Mouse (Mus musculus): Measurements from ENCODE around the gene Gm6803. TPM values are rescaled to one million over a fixed set of nuclear protein-coding genes. Genes with fewer than 3 reads are reported as not detected.
"Not testable (repeated sequence)": the region's sequence is repeated elsewhere in the genome, so short reads cannot be mapped to it uniquely, and the experiment has no call there.

Gene Gm6803
- not detected in 2 replicates for polyA plus RNA-seq (2016; fragmentation: Nextera tagmentation; extraction: Ambion mirVana)

DNA sequence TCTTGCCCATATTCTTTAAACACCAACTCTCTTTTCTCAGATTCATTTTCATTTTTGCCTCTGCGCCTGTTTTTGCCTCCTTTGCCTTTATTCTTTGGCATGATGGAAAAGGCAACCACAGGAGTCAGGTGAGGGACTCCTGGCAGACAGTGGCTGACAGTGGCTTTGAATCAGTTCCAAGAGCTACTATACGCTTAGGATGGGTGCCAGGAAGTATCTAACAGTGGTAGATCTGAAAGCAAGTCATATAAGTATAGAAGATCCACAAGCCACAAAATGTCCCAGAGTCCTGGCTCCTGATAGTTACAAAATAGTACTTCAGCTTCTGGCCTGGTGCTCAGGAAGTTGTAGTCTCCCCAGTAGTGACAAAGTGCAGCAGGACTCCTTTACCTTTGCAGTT is at the start of gene Gm6803:
TSS of gene Gm6803 (minus strand) at position 101 of the 400 bp plus-strand sequence.
- H3K27me3 ChIP-seq (ENCODE audit: low read depth, poor library complexity, severe bottlenecking); H3K9me3 ChIP-seq (replicated peaks); H3K4me1 ChIP-seq; H3K36me3 ChIP-seq; DNase-seq (ENCODE audit: low spot score); H3K4me3 ChIP-seq; H3K27ac ChIP-seq (replicated peaks): not testable (repeated sequence)
- WGBS = 75% methylated on average over 2 of the region's 2 CpGs

DNA sequence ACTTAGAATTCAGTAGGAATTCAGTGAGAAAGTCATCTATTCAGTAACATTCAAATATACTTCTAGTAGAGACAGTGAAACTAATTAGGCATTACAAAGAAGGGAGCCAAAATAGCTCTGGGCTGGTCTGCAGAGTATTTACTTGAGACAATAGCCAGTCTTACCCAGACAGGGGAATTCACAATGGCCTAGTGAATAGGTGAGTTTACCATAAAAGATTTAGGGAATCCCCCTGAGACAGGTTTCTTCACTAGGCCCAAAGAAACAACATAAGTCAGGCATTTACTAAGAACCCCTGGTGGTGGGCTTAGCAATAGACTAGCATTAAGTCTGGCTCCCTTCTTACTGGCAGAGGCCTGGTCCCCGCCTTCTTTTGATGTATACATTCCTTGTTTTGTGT is 26.7 kb upstream of the Gm6803 start:
- H3K27ac ChIP-seq (replicated peaks); H3K9me3 ChIP-seq (replicated peaks); H3K27me3 ChIP-seq (ENCODE audit: low read depth, poor library complexity, severe bottlenecking); DNase-seq (ENCODE audit: low spot score); H3K4me1 ChIP-seq; H3K4me3 ChIP-seq; H3K36me3 ChIP-seq: not testable (repeated sequence)
- 62% methylated on average over 1 of the region's 1 CpGs for WGBS

DNA sequence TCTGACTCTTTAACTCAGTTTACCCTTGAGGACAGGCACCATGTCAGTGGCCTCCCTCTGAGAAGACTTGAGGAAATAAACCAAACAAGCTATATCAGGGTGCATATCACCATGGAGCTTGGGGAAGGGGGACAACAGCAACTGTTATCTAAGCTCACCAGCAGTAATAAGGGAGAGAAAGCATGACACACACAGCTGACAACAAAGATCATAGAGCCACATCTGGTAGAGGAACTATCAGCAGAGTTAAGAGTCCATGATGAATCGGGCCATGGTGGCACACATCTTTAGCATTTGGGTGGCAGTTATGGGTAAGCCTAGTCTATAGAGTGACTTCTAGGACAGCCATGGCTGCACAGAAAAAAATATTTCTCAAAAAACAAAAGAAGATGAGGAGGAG is 21.1 kb upstream of the Gm6803 start:
- not testable (repeated sequence) for H3K4me1 ChIP-seq; DNase-seq (ENCODE audit: low spot score); H3K27ac ChIP-seq (replicated peaks); H3K4me3 ChIP-seq; H3K27me3 ChIP-seq (ENCODE audit: low read depth, poor library complexity, severe bottlenecking); H3K36me3 ChIP-seq
- H3K9me3 ChIP-seq (replicated peaks) = peaks cover 13% of the 10 kb centered on the region
- 91% methylated on average over 1 of the region's 1 CpGs for WGBS

DNA sequence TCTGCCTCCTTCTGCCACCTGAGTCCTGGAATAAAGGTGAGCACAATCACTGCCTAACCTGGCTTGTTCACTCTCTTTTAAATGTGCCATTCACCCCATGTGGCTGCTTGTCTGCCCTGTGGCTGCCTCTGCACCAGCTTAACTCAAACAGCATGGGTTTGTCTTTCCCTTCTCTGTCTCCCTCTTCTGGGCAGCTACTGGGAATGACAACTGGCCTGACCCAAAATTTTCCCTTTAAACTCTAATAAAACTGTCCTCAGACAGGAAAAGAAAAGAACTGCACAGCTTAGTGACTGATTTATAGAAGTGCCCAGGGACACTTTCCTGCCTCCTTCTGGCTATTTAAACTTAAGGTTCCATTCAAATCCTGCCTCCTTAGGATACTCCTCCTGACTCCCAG is 20.5 kb upstream of the Gm6803 start:
- not testable (repeated sequence) for H3K4me1 ChIP-seq; H3K27ac ChIP-seq (replicated peaks)

DNA sequence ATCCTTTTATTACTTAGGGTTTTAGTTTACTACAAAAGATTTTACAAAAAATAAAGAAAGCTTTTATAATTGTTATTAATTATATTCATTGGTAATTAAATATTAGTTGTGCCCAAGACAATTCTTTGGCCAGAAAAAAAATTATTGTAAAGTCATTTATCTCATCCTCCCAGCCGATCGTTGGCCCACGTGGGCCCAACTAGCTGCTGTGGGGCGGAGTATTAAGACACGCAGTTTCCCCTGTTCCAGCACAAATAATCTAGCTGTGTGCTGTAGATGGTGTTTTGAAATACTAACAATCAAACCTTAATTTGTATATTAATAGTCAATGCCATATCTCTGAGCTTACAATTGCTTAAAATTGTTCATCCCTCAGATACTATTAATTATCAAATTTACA is 13.7 kb upstream of the Gm6803 start:
- H3K4me3 ChIP-seq; DNase-seq (ENCODE audit: low spot score); H3K27me3 ChIP-seq (ENCODE audit: low read depth, poor library complexity, severe bottlenecking); H3K27ac ChIP-seq (replicated peaks); H3K4me1 ChIP-seq; H3K36me3 ChIP-seq: not testable (repeated sequence)
- 93% methylated on average over 5 of the region's 5 CpGs for WGBS
- peaks cover 34% of the 10 kb centered on the region for H3K9me3 ChIP-seq (replicated peaks)

More for the DNA sequence above, 20.5 kb upstream of the Gm6803 start:
- H3K36me3 ChIP-seq; DNase-seq (ENCODE audit: low spot score); H3K27me3 ChIP-seq (ENCODE audit: low read depth, poor library complexity, severe bottlenecking); H3K4me3 ChIP-seq: not testable (repeated sequence)
- H3K9me3 ChIP-seq (replicated peaks) = peaks cover 20% of the 10 kb centered on the region

DNA sequence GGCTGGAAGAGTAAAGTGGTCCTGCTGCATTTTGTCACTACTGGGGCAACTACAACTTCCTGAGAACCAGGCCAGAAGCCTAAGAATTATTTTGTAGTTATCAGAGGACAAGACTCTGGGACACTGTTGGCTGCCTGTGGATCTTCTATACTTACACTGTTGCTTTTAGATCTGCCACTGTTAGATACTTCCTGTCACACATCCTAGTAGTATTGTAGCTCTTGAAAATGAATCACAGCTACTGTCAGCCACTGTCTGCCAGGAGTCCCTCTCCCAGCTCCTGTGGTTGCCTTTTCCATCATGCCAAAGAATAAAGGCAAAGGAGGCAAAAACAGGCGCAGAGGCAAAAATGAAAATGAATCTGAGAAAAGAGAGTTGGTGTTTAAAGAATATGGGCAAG is 8.1 kb upstream of the Gm6803 start, which contains the start of gene Gm2056:
TSS of gene Gm2056 (plus strand) at position 301 of the 400 bp plus-strand sequence.
- not testable (repeated sequence) for H3K27ac ChIP-seq (replicated peaks); H3K4me1 ChIP-seq; H3K4me3 ChIP-seq; DNase-seq (ENCODE audit: low spot score); H3K36me3 ChIP-seq; H3K27me3 ChIP-seq (ENCODE audit: low read depth, poor library complexity, severe bottlenecking)
- H3K9me3 ChIP-seq (replicated peaks) = peaks cover 13% of the 10 kb centered on the region
- 93% methylated on average over 1 of the region's 1 CpGs for WGBS

DNA sequence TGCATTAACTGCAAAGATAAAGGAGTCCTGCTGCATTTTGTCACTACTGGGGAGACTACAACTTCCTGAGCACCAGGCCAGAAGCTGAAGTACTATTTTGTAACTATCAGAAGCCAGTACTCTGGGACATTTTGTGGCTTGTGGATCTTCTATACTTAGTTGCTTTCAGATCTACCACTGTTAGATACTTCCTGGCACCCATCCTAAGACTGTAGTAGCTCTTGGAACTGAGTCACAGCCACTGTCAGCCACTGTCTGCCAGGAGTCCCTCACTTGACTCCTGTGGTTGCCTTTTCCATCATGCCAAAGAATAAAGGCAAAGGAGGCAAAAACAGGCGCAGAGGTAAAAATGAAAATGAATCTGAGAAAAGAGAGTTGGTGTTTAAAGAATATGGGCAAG is 7.0 kb downstream of the Gm6803 start, which contains the start of gene Gm2075:
TSS of gene Gm2075 (plus strand) at position 301 of the 400 bp plus-strand sequence.
- WGBS = 86% methylated on average over 1 of the region's 1 CpGs
- not testable (repeated sequence) for H3K36me3 ChIP-seq; H3K27me3 ChIP-seq (ENCODE audit: low read depth, poor library complexity, severe bottlenecking); H3K9me3 ChIP-seq (replicated peaks); H3K4me1 ChIP-seq; DNase-seq (ENCODE audit: low spot score); H3K27ac ChIP-seq (replicated peaks); H3K4me3 ChIP-seq

DNA sequence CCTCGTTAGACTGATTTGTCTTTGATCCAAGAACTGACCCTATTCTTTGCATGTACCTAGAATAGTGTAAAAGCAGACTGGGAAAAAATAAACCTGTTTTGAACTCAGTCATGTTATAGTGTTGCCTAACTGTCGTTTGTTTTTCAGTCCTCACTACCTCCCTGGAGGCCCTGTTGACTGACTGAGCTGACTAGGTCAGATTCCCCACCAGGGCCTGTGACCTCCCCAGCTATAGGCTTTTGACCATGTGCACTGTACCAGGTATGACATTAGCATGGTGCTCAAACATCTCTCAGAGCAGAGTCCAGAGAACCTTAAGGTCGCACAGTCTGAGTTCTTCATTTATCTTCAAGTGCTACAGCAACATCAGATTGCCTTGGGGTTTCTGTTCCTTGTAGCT is 14.5 kb downstream of the Gm6803 start:
- DNase-seq (ENCODE audit: low spot score); H3K27me3 ChIP-seq (ENCODE audit: low read depth, poor library complexity, severe bottlenecking); H3K36me3 ChIP-seq; H3K9me3 ChIP-seq (replicated peaks); H3K27ac ChIP-seq (replicated peaks); H3K4me3 ChIP-seq; H3K4me1 ChIP-seq: not testable (repeated sequence)
- 83% methylated on average over 3 of the region's 3 CpGs for WGBS

DNA sequence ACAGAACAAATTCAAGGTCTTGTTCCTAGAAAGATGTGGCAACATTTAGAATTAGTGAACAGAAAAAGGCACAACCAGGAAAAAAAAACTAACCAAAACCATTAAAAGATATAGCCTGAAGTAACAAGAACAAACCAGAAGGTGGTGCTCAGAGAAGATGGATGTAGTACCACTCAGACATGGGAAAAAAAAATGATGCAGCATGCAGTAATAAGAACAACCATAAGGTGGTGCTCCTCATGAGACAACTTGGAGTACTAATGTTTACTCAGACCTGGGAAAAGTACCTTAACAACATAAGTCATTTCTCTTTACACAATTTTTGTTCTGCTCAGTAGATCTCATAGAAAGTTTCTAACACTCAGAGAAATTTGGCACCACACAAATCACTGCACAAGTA is 34.6 kb downstream of the Gm6803 start:
- not testable (repeated sequence) for H3K9me3 ChIP-seq (replicated peaks); H3K4me1 ChIP-seq; DNase-seq (ENCODE audit: low spot score); H3K36me3 ChIP-seq; H3K27ac ChIP-seq (replicated peaks); H3K4me3 ChIP-seq; H3K27me3 ChIP-seq (ENCODE audit: low read depth, poor library complexity, severe bottlenecking)

Other genes starting within 250 kb of the Gm6803 start
- not detected in 2 replicates for gene Gm21319, start 243.0 kb downstream of the Gm6803 start, polyA plus RNA-seq (2016; fragmentation: Nextera tagmentation; extraction: Ambion mirVana)
- not detected in 2 replicates for gene Gm21936, start 223.3 kb downstream of the Gm6803 start, polyA plus RNA-seq (2016; fragmentation: Nextera tagmentation; extraction: Ambion mirVana)
- gene BB287469, start 202.2 kb downstream of the Gm6803 start, polyA plus RNA-seq (2016; fragmentation: Nextera tagmentation; extraction: Ambion mirVana) = not detected in 2 replicates
- not detected in 2 replicates for gene Gm2001, start 176.4 kb downstream of the Gm6803 start, polyA plus RNA-seq (2016; fragmentation: Nextera tagmentation; extraction: Ambion mirVana)
- gene Gm2016, start 144.7 kb downstream of the Gm6803 start, polyA plus RNA-seq (2016; fragmentation: Nextera tagmentation; extraction: Ambion mirVana) = not detected in 2 replicates
- gene Gm2022, start 123.4 kb downstream of the Gm6803 start, polyA plus RNA-seq (2016; fragmentation: Nextera tagmentation; extraction: Ambion mirVana) = not detected in 2 replicates
- not detected in 2 replicates for gene Gm2035, start 98.9 kb downstream of the Gm6803 start, polyA plus RNA-seq (2016; fragmentation: Nextera tagmentation; extraction: Ambion mirVana)
- gene Gm2042, start 64.7 kb downstream of the Gm6803 start, polyA plus RNA-seq (2016; fragmentation: Nextera tagmentation; extraction: Ambion mirVana) = not detected in 2 replicates
- not detected in 2 replicates for gene Gm2075, start 6.9 kb downstream of the Gm6803 start, polyA plus RNA-seq (2016; fragmentation: Nextera tagmentation; extraction: Ambion mirVana)
- gene Gm2056, start 8.2 kb upstream of the Gm6803 start, polyA plus RNA-seq (2016; fragmentation: Nextera tagmentation; extraction: Ambion mirVana) = not detected in 2 replicates
- not detected in 2 replicates for gene Gm16368, start 64.9 kb upstream of the Gm6803 start, polyA plus RNA-seq (2016; fragmentation: Nextera tagmentation; extraction: Ambion mirVana)
- not detected in 2 replicates for gene Gm10436, start 163.3 kb upstream of the Gm6803 start, polyA plus RNA-seq (2016; fragmentation: Nextera tagmentation; extraction: Ambion mirVana)
- gene Gm8332, start 231.3 kb upstream of the Gm6803 start, polyA plus RNA-seq (2016; fragmentation: Nextera tagmentation; extraction: Ambion mirVana) = not detected in 2 replicates

Measured in midbrain, embryonic 10.5 days (tissue).